Mouse (Mus musculus) skeletal muscle tissue, adult 2 months (tissue): Measurements from ENCODE around the gene Cenpt.
A peak's percentile ranks its signal among the peaks of the same experiment; 100 is the strongest.
"Not testable (repeated sequence)": the region's sequence is repeated elsewhere in the genome, so short reads cannot be mapped to it uniquely, and the experiment has no call there.

Experiments
- DNase-seq: peaks from one replicate; pipeline ENCODE4 v3.0.0-alpha.2; 2012; ENCODE audit warnings: low read depth, low spot score

The Cenpt gene

GRCm38 (mm10) chr8:105854715-105855216, 1.7 kb upstream of the Cenpt start, which contains the start of gene Thap11:
Thap11 (plus strand) TSS chr8:105855132.
- DNase-seq: peak; percentile 82

DNA sequence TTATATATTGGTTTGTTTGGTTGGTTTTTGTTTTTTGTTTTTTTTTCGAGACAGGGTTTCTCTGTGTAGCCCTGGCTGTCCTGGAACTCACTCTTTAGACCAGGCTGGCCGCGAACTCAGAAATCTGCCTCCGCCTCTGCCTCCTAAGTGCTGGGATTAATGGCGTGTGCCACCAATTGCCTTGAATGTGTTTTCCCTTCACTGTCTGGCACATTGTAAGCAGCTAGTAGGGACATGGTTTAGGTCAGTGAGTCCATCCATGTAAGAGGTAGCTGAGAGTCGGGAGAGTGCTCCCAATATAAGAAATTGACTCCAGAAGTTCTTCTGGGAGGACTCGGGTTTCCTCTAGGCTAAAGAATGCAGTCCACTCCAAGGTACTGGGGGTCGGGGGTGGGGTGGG, 1.2 kb upstream of the Cenpt start:
- no peak for DNase-seq

DNA sequence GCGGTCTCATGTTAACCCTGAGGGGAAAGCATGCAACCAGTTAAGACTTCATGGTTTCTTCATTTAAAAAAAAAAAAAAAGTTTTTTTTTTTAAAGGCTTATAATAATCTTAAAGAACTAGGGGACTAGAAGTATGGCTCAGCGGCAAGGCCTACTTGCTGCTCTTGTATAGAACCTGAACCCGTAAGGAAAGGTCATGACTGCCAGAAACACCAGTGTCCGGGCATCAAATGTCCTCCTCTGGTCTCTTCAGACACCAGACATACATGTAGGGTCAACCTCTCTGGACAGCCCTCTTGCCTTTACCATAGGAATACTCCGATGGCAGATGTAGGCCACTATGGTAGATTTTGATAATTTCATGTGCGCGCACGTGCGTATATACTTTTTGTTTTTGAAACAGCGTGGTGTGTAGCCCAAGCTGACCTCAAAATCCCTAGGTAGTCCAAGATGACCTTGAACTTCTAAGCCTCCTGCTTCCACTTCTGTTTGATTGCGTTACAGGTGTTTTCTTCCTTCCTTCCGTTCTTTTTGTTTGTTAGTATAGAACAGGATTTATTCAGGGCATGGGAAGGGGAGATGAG, 840 bp downstream of the Cenpt start:
- DNase-seq: no peak

- peak; percentile 80 for DNase-seq
Measured at GRCm38 (mm10) chr8:105851651-105852143, 1.4 kb downstream of the Cenpt start.

GRCm38 (mm10) chr8:105850611-105851010, 2.5 kb downstream of the Cenpt start:
- DNase-seq: no peak

DNA sequence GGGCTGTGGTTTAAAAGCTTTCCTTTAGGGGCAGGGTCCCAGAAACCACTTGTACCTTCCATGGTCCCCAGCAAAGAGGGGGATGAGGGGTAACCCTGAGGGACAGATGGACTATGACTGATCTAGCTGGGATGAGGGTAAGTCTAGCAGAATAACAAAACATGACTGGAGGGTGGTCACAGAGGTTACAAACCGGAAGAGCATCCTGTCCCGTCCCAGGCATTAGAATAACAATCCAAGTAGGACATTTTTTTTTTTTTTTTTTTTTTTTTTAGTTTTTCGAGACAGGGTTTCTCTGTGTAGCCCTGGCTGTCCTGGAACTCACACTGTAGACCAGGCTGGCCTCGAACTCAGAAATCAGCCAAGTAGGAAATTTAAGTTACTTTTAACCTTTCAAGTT, 3.1 kb downstream of the Cenpt start:
- no peak for DNase-seq

DNA sequence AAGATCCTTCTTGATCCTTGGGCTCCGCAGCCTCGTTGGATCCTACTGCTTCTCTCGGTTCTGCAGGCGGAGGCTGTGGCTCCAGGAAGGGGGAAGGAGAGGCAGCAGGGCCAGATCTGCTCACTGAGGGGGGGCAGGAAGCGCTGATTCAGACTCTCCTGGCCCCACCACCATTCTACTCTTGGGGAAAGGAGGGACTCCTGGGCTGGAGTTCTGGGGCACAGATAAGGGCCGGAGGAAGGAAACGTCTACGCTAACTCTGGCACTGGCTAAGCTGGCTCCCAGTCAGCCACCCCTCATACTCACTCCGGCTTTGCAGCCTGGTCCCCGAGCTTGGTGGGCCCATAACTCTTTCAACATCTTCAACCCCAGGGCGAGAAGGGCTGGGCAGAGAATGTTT, 6.4 kb downstream of the Cenpt start:
- no peak for DNase-seq

- no peak for DNase-seq
Measured at GRCm38 (mm10) chr8:105839209-105839608, 13.9 kb downstream of the Cenpt start.

DNA sequence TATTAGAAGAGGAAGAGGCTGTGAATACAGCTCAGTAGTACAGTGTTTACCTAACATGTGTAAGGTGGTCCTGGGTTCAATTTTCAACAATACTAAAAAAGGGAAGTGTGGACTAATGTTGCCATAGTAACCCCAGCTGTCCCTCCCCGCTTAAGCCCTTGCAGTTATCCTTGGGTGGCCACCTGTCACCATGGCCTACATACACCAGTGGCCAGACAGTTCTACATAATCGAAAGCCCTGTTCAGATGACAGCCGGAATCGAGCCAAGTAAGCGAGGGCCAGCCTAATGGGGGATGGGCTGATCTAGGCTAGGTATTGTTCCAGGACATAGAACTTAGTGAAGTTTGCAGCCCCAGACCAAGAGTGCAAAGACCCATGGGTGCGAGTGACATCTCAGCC, 16.1 kb downstream of the Cenpt start:
- DNase-seq: no peak

DNA sequence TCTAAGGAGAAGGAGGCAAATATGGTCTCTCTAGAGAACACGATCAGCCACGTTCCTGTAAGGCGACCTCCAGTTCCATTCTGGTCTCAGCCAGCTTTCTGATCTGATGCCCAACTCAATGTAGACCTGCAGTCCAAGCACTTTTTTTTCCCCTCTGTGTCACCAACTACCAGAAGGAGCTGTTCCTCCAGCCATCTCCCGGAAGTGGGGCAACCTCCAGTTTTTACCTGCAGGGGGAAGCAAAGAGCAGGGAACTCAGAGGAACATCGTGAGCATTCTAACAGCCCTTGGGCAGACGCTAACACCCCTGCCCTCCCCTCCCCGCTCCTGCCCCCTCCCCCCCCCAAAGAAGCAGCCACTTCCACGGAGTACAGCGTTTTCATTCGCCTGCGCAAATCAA, 17.8 kb downstream of the Cenpt start:
- DNase-seq: peak; percentile 67

DNA sequence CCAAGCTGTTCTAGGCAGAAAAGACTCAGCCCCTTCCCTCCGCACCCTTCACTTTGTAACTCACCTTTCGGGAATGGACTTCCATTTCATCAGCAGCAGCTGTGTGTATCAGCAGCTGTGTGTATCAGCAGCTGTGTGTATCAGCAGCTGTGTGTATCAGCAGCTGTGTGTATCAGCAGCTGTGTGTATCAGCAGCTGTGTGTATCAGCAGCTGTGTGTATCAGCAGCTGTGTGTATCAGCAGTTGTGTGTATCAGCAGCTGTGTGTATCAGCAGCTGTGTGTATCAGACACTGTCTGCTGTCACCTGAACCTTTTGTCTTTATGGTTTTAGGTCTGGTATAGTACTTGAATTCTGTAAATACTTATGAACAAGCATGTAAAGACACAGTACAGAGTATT, 19.3 kb downstream of the Cenpt start:
- not testable (repeated sequence) for DNase-seq

- peak; percentile 99 for DNase-seq
Measured at GRCm38 (mm10) chr8:105826861-105827848, 25.9 kb downstream of the Cenpt start, which contains the start of the genes Ranbp10 and Tsnaxip1. Ranbp10 (minus strand) TSS chr8:105827350. Tsnaxip1 (plus strand) TSS chr8:105827731.

DNA sequence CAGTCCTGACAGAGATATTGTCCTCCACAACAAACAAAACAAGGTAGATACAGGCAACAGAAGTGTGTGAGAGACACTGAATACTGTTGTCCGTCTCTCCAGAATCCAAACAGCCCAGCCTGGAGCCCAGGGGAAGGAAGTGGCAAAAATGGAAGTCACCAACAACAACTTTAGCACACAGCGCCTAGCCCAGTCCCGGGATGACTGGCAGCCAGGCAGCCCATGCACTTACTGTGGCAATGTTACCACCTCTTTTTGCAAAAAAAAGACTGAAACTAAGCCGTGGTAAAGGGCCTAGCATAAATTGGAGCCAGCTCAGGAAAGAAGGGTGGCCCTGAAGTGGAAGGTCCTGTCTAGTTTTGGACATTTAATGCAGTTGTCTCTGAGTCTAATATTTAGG, 26.7 kb downstream of the Cenpt start:
- no peak for DNase-seq

DNA sequence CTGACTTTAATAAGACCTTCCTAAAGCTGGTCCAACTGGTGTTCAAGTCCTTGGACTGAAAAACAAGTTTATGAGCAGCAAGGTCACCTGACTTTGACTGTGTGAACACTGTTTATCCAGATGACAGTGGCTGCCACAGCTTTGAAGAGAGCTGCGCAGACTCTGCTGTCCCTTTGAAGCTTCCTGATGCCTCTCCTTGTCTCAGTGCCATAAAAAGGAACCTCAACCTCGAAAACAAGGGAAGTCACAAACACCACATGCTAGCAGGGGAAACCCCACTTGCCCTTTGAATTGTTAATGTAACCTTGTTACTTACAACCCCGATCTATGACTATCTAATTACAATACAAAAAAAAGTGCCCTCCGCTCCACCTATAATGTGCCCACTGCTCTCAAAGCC, 27.6 kb downstream of the Cenpt start:
- DNase-seq: no peak

DNA sequence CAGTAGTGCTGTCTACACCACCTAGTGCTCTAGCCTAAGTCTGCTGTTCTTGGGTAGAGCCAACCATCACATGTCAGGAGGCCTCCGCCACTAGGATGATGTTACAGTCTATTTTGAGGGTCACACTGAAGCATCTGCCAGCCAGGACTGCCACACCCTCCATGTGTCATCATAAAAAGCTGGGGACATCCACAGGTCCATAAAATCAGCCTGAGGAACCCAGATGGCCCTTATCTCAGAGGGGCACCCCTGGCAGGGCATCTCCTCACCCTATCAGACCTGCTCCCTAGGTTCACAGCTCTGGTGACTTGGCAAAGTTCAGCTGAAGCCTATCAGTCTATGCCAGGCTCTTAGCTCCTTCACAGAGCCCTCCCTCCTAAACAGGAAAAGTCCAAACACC, 32.2 kb downstream of the Cenpt start:
- DNase-seq: peak; percentile 91

- DNase-seq: no peak
Measured at GRCm38 (mm10) chr8:105819659-105820058, 33.4 kb downstream of the Cenpt start.

DNA sequence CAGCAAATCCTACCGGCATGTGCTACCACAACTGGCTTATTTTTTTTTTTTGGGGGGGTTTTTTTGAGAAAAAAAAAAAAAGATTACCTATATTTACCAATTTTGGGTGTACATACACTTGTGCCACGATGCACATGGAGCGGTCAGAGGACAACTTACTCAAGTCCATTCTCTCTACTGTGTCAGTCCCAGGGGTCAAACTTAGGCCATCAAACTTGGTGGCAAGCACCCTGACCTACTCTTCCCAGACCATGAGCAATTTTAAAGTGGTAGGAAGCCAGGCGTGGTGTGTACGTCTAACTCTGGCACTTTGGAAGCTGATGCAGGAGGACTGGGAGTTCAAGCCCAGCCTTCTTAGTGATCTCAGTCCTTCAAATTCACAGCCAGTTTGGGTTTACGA, 39.8 kb downstream of the Cenpt start:
- no peak for DNase-seq

- peak; percentile 70 for DNase-seq
Measured at GRCm38 (mm10) chr8:105812511-105812910, 40.6 kb downstream of the Cenpt start.

DNA sequence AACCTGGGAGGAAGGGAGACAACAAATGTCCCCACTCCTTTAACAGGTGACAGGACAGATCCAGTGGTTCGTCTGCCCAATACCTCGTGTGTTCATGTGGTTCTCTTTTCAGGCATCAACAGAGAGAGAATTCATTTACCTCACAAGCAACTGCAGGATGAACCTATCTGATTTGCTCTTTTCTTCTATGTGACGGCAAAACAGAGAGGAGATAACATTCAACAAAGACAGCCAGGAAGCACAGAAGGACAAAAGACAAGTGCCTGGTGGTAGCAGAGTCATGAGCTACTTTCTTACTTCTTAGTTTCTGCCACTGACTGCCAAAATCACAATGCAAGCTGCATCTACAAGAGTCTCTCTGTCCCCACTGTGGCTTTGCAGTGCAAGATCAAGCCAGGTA, 41.5 kb downstream of the Cenpt start:
- no peak for DNase-seq

DNA sequence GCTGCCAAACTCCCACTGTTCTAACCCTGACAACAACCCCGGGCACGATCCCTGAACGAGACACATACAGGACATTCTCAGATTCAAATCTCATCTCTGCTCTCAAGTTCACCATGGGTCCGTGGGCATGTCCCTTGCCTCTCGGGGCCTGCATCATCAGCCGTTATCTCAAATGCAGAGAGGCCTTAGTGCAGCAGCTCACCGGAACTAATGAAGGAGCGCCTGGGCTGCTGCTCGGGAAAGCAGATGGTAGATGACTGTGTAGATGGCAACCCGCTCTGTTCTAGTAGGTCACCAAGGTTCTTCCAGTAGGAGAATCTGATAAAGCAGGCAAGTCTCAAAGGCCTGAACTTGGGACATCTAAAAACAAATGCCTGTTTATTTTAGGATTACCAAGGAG, 42.0 kb downstream of the Cenpt start:
- DNase-seq: no peak

- no peak for DNase-seq
Measured at GRCm38 (mm10) chr8:105810245-105810786, 42.8 kb downstream of the Cenpt start.

GRCm38 (mm10) chr8:105808480-105808879, 44.6 kb downstream of the Cenpt start:
- DNase-seq: peak; percentile 73
